Mouse (Mus musculus): ENCODE measurements around the gene Nr0b2.

DNA sequence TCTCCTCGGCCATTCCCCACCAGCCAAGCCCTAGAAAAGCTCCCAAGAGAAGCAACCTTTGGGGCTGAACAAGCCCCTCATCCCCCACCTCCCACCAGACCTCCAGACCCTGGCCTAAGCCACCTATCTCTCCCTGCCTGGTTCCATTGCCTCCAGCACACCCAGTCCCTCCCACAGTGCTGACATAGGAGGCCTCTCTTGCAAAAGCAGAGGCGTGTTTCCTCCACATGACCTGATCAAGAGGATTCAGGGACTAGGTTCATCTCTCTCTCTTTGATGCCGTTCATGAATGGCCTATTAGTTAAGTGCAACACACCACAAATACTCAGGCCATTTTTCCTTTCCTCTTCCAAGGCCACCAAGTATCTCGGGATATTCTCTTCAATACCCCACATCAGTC lies 6.7 kb downstream of the Nr0b2 start:
- TF ChIP-seq CTCF (IDR thresholded peaks at IDR 0.05; ENCODE audit: extremely low read depth, insufficient read length, insufficient replicate concordance, low read depth, low read length), result no peak
- TF ChIP-seq POLR2A (IDR thresholded peaks at IDR 0.05; ENCODE audit: low read depth, low read length), result no peak
